Mouse (Mus musculus): ENCODE results near the gene St5. TPM values are rescaled to one million over a fixed set of nuclear protein-coding genes. Genes with fewer than 3 reads are reported as not detected.
A peak's percentile ranks its signal among the peaks of the same experiment; 100 is the strongest.

Gene St5
- polyA plus RNA-seq, 1 experiment from 2014 or later: 18.6 TPM

GRCm38 (mm10) chr7:109518036-109518681 lies 185.2 kb downstream of the St5 start:
- peak overlapping the region; percentile 68 for H3K4me2 ChIP-seq (ENCODE audit: low read length)
- WGBS: 13% methylated on average over 10 of the region's 10 CpGs
- H3K27me3 ChIP-seq (ENCODE audit: control insufficient read depth, insufficient read depth, low read depth, low read length): no peaks in the 10 kb centered on the region
- H3K4me1 ChIP-seq (ENCODE audit: control insufficient read depth, insufficient read depth, low read length): peaks cover 22% of the 10 kb centered on the region
- peak overlapping the region; percentile 95 for H3K27ac ChIP-seq (ENCODE audit: low read length)
- peaks cover 11% of the 10 kb centered on the region for H3K36me3 ChIP-seq (ENCODE audit: control insufficient read depth, insufficient read depth, low read length)
- no peaks in the 10 kb centered on the region for H3K9me3 ChIP-seq (replicated peaks; ENCODE audit: control insufficient read depth, low read length, poor library complexity, severe bottlenecking)
- peak overlapping the region; percentile 79 for H3K9ac ChIP-seq (ENCODE audit: low read depth, low read length)
- ATAC-seq: 0 out of 2 replicates have a peak, but pooled peaks have one; percentile 0
- H3K4me3 ChIP-seq (ENCODE audit: low read depth, low read length): peak overlapping the region; percentile 87

- Histone ChIP-seq H3K27ac (ENCODE audit: low read length) (no peak overlapping the region), H3K4me1 (ENCODE audit: control insufficient read depth, insufficient read depth, low read length) (peaks cover 22% of the 10 kb centered on the region), H3K4me3 (ENCODE audit: low read depth, low read length) (no peak overlapping the region), H3K4me2 (ENCODE audit: low read length) (no peak overlapping the region), H3K9ac (ENCODE audit: low read depth, low read length) (no peak overlapping the region), H3K36me3 (ENCODE audit: control insufficient read depth, insufficient read depth, low read length) (no peaks in the 10 kb centered on the region), H3K27me3 (ENCODE audit: control insufficient read depth, insufficient read depth, low read depth, low read length) (no peaks in the 10 kb centered on the region), H3K9me3 (replicated peaks; ENCODE audit: control insufficient read depth, low read length, poor library complexity, severe bottlenecking) (no peaks in the 10 kb centered on the region)
- WGBS: 92% methylated on average over 3 of the region's 3 CpGs
- no peak for ATAC-seq
Observed at GRCm38 (mm10) chr7:109516500-109516899, 186.9 kb downstream of the St5 start.

DNA sequence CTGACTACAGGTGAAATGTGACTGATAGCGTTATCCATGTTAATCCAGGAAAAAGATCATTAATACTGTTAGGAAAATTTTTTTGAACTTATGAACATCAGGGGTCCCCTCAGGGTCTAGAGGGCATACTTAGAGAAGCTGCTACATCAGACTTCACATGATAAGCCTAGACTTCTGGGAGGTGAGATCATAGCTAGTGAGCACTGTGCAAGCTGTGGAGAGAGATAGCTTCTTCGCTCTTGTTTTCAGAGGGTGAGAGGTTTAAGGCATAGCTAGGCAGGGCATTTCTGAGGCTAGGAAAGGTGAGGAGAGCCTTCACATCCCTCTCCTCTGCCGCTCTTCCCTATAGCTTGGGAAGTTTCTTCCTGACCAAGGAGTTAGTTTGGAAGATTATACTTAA lies 191.6 kb downstream of the St5 start:
- H3K9ac ChIP-seq (ENCODE audit: low read depth, low read length): no peak overlapping the region
- H3K9me3 ChIP-seq (replicated peaks; ENCODE audit: control insufficient read depth, low read length, poor library complexity, severe bottlenecking): no peaks in the 10 kb centered on the region
- H3K4me1 ChIP-seq (ENCODE audit: control insufficient read depth, insufficient read depth, low read length): peaks cover 10% of the 10 kb centered on the region
- no peak for ATAC-seq
- no peak overlapping the region for H3K4me3 ChIP-seq (ENCODE audit: low read depth, low read length)
- no peaks in the 10 kb centered on the region for H3K36me3 ChIP-seq (ENCODE audit: control insufficient read depth, insufficient read depth, low read length)
- no peak overlapping the region for H3K4me2 ChIP-seq (ENCODE audit: low read length)
- no peak overlapping the region for H3K27ac ChIP-seq (ENCODE audit: low read length)
- WGBS: 98% methylated on average over 3 of the region's 3 CpGs
- no peaks in the 10 kb centered on the region for H3K27me3 ChIP-seq (ENCODE audit: control insufficient read depth, insufficient read depth, low read depth, low read length)

GRCm38 (mm10) chr7:109510799-109511198 lies 192.6 kb downstream of the St5 start:
- H3K4me3 ChIP-seq (ENCODE audit: low read depth, low read length): no peak overlapping the region
- no peak for ATAC-seq
- H3K4me1 ChIP-seq (ENCODE audit: control insufficient read depth, insufficient read depth, low read length): peaks cover 13% of the 10 kb centered on the region
- WGBS: 62% methylated on average over 2 of the region's 2 CpGs
- no peak overlapping the region for H3K27ac ChIP-seq (ENCODE audit: low read length)
- no peaks in the 10 kb centered on the region for H3K27me3 ChIP-seq (ENCODE audit: control insufficient read depth, insufficient read depth, low read depth, low read length)
- no peak overlapping the region for H3K9ac ChIP-seq (ENCODE audit: low read depth, low read length)
- no peaks in the 10 kb centered on the region for H3K36me3 ChIP-seq (ENCODE audit: control insufficient read depth, insufficient read depth, low read length)
- H3K9me3 ChIP-seq (replicated peaks; ENCODE audit: control insufficient read depth, low read length, poor library complexity, severe bottlenecking): no peaks in the 10 kb centered on the region
- no peak overlapping the region for H3K4me2 ChIP-seq (ENCODE audit: low read length)

- Histone ChIP-seq H3K27ac (ENCODE audit: low read length) (peak within 1 kb of the TSS; percentile 40), H3K36me3 (ENCODE audit: control insufficient read depth, insufficient read depth, low read length) (no peaks in the 10 kb centered on the region), H3K9ac (ENCODE audit: low read depth, low read length) (peak within 1 kb of the TSS; percentile 38; the same call in 1 of the 2 replicates), H3K4me2 (ENCODE audit: low read length) (peak within 1 kb of the TSS; percentile 34), H3K27me3 (ENCODE audit: control insufficient read depth, insufficient read depth, low read depth, low read length) (no peaks in the 10 kb centered on the region), H3K9me3 (replicated peaks; ENCODE audit: control insufficient read depth, low read length, poor library complexity, severe bottlenecking) (no peaks in the 10 kb centered on the region), H3K4me3 (ENCODE audit: low read depth, low read length) (no peak within 1 kb of the TSS), H3K4me1 (ENCODE audit: control insufficient read depth, insufficient read depth, low read length) (peaks cover 13% of the 10 kb centered on the region)
- WGBS: 86% methylated on average over 4 of the region's 4 CpGs
- no peak for ATAC-seq
Observed at GRCm38 (mm10) chr7:109508034-109508433, 195.4 kb downstream of the St5 start, which contains the start of gene Trim66. Trim66 (minus strand) TSS chr7:109508134.

DNA sequence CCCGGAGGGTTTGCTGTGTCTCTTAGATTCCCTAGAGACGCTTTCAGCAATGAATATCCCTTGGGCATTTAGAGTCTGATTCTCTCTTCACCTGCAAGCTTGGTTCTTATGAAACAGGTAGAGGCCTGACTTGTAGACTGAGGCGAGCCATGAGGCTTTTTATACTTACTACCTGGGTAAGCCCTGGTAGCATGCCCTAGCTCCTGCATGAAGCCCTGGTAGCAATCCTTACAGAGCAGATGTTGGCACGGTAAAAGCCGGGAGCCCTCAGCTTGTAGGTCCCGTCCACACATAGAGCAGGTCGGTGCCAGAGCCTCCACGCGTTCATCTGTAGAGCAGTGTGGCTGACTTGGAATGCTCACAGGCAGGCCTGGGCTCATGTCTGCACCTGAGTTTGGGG lies 195.8 kb downstream of the St5 start:
- Histone ChIP-seq H3K9me3 (replicated peaks; ENCODE audit: control insufficient read depth, low read length, poor library complexity, severe bottlenecking) (no peaks in the 10 kb centered on the region), H3K4me2 (ENCODE audit: low read length) (peak overlapping the region; percentile 34), H3K27me3 (ENCODE audit: control insufficient read depth, insufficient read depth, low read depth, low read length) (no peaks in the 10 kb centered on the region), H3K9ac (ENCODE audit: low read depth, low read length) (no peak overlapping the region; the same call in 1 of the 2 replicates), H3K27ac (ENCODE audit: low read length) (peak overlapping the region; percentile 40), H3K36me3 (ENCODE audit: control insufficient read depth, insufficient read depth, low read length) (no peaks in the 10 kb centered on the region), H3K4me1 (ENCODE audit: control insufficient read depth, insufficient read depth, low read length) (peaks cover 13% of the 10 kb centered on the region), H3K4me3 (ENCODE audit: low read depth, low read length) (no peak overlapping the region)
- 32% methylated on average over 9 of the region's 9 CpGs for WGBS
- ATAC-seq: peak; percentile 52

- Histone ChIP-seq H3K9me3 (replicated peaks; ENCODE audit: control insufficient read depth, low read length, poor library complexity, severe bottlenecking) (no peaks in the 10 kb centered on the region), H3K36me3 (ENCODE audit: control insufficient read depth, insufficient read depth, low read length) (no peaks in the 10 kb centered on the region), H3K4me3 (ENCODE audit: low read depth, low read length) (no peak overlapping the region), H3K27ac (ENCODE audit: low read length) (peak overlapping the region; percentile 40), H3K4me1 (ENCODE audit: control insufficient read depth, insufficient read depth, low read length) (peaks cover 13% of the 10 kb centered on the region), H3K9ac (ENCODE audit: low read depth, low read length) (peak overlapping the region; percentile 38; the same call in 1 of the 2 replicates), H3K27me3 (ENCODE audit: control insufficient read depth, insufficient read depth, low read depth, low read length) (no peaks in the 10 kb centered on the region), H3K4me2 (ENCODE audit: low read length) (peak overlapping the region; percentile 34)
- ATAC-seq: peak; percentile 87
- WGBS: 2% methylated on average over 8 of the region's 8 CpGs
Observed at GRCm38 (mm10) chr7:109507119-109507518, 196.3 kb downstream of the St5 start.

GRCm38 (mm10) chr7:109497507-109497906 lies 205.9 kb downstream of the St5 start:
- Histone ChIP-seq H3K9me3 (replicated peaks; ENCODE audit: control insufficient read depth, low read length, poor library complexity, severe bottlenecking) (no peaks in the 10 kb centered on the region), H3K4me1 (ENCODE audit: control insufficient read depth, insufficient read depth, low read length) (peaks cover 21% of the 10 kb centered on the region), H3K36me3 (ENCODE audit: control insufficient read depth, insufficient read depth, low read length) (no peaks in the 10 kb centered on the region), H3K27me3 (ENCODE audit: control insufficient read depth, insufficient read depth, low read depth, low read length) (no peaks in the 10 kb centered on the region), H3K27ac (ENCODE audit: low read length) (no peak overlapping the region), H3K4me2 (ENCODE audit: low read length) (no peak overlapping the region), H3K4me3 (ENCODE audit: low read depth, low read length) (no peak overlapping the region), H3K9ac (ENCODE audit: low read depth, low read length) (no peak overlapping the region)
- no peak for ATAC-seq
- 49% methylated on average over 4 of the region's 4 CpGs for WGBS

Data from midbrain, embryonic 16.5 days (tissue).